Mouse (Mus musculus): ENCODE data around the gene Arl11. TPM values are rescaled to one million over a fixed set of nuclear protein-coding genes. Genes with fewer than 3 reads are reported as not detected.

The Arl11 gene
- polyA plus RNA-seq, 1 experiment from 2014 or later, result 2.8 TPM

- 68% methylated on average over 4 of the region's 4 CpGs for WGBS (ENCODE audit: insufficient replicate concordance)
- ATAC-seq (no peak), DNase-seq (no peak)
- H3K4me3 ChIP-seq (ENCODE audit: low read depth, low read length), result no peak overlapping the region
- no peaks in the 10 kb centered on the region for H3K4me1 ChIP-seq (ENCODE audit: insufficient read depth)
- H3K9me3 ChIP-seq (ENCODE audit: low read length), result no peaks in the 10 kb centered on the region
- no peaks in the 10 kb centered on the region for H3K36me3 ChIP-seq (replicated peaks; ENCODE audit: insufficient read depth, low read length)
- no peak overlapping the region for H3K4me2 ChIP-seq (ENCODE audit: low read depth, low read length)
- no peak overlapping the region for H3K27ac ChIP-seq (ENCODE audit: low read depth)
- no peak for TF ChIP-seq CTCF (IDR thresholded peaks at IDR 0.05; ENCODE audit: low read depth)
- no peak for TF ChIP-seq EP300 (IDR thresholded peaks at IDR 0.05; ENCODE audit: low read depth)
- no peak overlapping the region for H3K9ac ChIP-seq (replicated peaks)
- H3K27me3 ChIP-seq (ENCODE audit: insufficient read depth, low read length), result no peaks in the 10 kb centered on the region
Observed at GRCm38 (mm10) chr14:61339381-61339780, 29.8 kb downstream of the Arl11 start.

GRCm38 (mm10) chr14:61344590-61344989 lies 35.0 kb downstream of the Arl11 start:
- 77% methylated on average over 5 of the region's 5 CpGs for WGBS (ENCODE audit: insufficient replicate concordance)
- H3K4me3 ChIP-seq (ENCODE audit: low read depth, low read length), result no peak overlapping the region
- no peak for DNase-seq

GRCm38 (mm10) chr14:61346827-61347698 lies 37.5 kb downstream of the Arl11 start:
- Histone ChIP-seq H3K4me1 (ENCODE audit: insufficient read depth) (no peaks in the 10 kb centered on the region), H3K36me3 (replicated peaks; ENCODE audit: insufficient read depth, low read length) (no peaks in the 10 kb centered on the region), H3K4me3 (ENCODE audit: low read depth, low read length) (no peak overlapping the region), H3K9me3 (ENCODE audit: low read length) (no peaks in the 10 kb centered on the region), H3K27ac (ENCODE audit: low read depth) (no peak overlapping the region), H3K4me2 (ENCODE audit: low read depth, low read length) (no peak overlapping the region), H3K27me3 (ENCODE audit: insufficient read depth, low read length) (no peaks in the 10 kb centered on the region), H3K9ac (replicated peaks) (no peak overlapping the region)
- DNase-seq, result no peak
- ATAC-seq, result no peak
- TF ChIP-seq CTCF (IDR thresholded peaks at IDR 0.05; ENCODE audit: low read depth), result peak; percentile 43
- TF ChIP-seq EP300 (IDR thresholded peaks at IDR 0.05; ENCODE audit: low read depth), result no peak
- 78% methylated on average over 10 of the region's 10 CpGs for WGBS (ENCODE audit: insufficient replicate concordance)

More at GRCm38 (mm10) chr14:61344590-61344989, 35.0 kb downstream of the Arl11 start:
- Histone ChIP-seq H3K27me3 (ENCODE audit: insufficient read depth, low read length) (no peaks in the 10 kb centered on the region), H3K9ac (replicated peaks) (no peak overlapping the region), H3K36me3 (replicated peaks; ENCODE audit: insufficient read depth, low read length) (no peaks in the 10 kb centered on the region), H3K9me3 (ENCODE audit: low read length) (no peaks in the 10 kb centered on the region), H3K4me2 (ENCODE audit: low read depth, low read length) (no peak overlapping the region), H3K4me1 (ENCODE audit: insufficient read depth) (no peaks in the 10 kb centered on the region), H3K27ac (ENCODE audit: low read depth) (no peak overlapping the region)
- no peak for ATAC-seq
- TF ChIP-seq CTCF (IDR thresholded peaks at IDR 0.05; ENCODE audit: low read depth) (no peak), EP300 (IDR thresholded peaks at IDR 0.05; ENCODE audit: low read depth) (no peak)

- Histone ChIP-seq H3K36me3 (replicated peaks; ENCODE audit: insufficient read depth, low read length) (no peaks in the 10 kb centered on the region), H3K4me3 (ENCODE audit: low read depth, low read length) (no peak overlapping the region), H3K4me2 (ENCODE audit: low read depth, low read length) (no peak overlapping the region), H3K9ac (replicated peaks) (no peak overlapping the region), H3K9me3 (ENCODE audit: low read length) (no peaks in the 10 kb centered on the region), H3K27ac (ENCODE audit: low read depth) (no peak overlapping the region), H3K4me1 (ENCODE audit: insufficient read depth) (no peaks in the 10 kb centered on the region), H3K27me3 (ENCODE audit: insufficient read depth, low read length) (no peaks in the 10 kb centered on the region)
- ATAC-seq (no peak), DNase-seq (no peak)
- TF ChIP-seq CTCF (IDR thresholded peaks at IDR 0.05; ENCODE audit: low read depth), result no peak
- TF ChIP-seq EP300 (IDR thresholded peaks at IDR 0.05; ENCODE audit: low read depth), result no peak
- WGBS (ENCODE audit: insufficient replicate concordance), result 74% methylated on average over 4 of the region's 4 CpGs
Observed at GRCm38 (mm10) chr14:61349876-61350275, 40.3 kb downstream of the Arl11 start.

GRCm38 (mm10) chr14:61350808-61351207 lies 41.3 kb downstream of the Arl11 start:
- H3K9ac ChIP-seq (replicated peaks), result no peak overlapping the region
- TF ChIP-seq CTCF (IDR thresholded peaks at IDR 0.05; ENCODE audit: low read depth) (no peak), EP300 (IDR thresholded peaks at IDR 0.05; ENCODE audit: low read depth) (no peak)
- no peak for ATAC-seq
- no peaks in the 10 kb centered on the region for H3K9me3 ChIP-seq (ENCODE audit: low read length)
- H3K4me2 ChIP-seq (ENCODE audit: low read depth, low read length), result no peak overlapping the region
- 71% methylated on average over 6 of the region's 6 CpGs for WGBS (ENCODE audit: insufficient replicate concordance)
- no peak for DNase-seq
- no peaks in the 10 kb centered on the region for H3K36me3 ChIP-seq (replicated peaks; ENCODE audit: insufficient read depth, low read length)
- H3K27me3 ChIP-seq (ENCODE audit: insufficient read depth, low read length), result no peaks in the 10 kb centered on the region
- no peak overlapping the region for H3K4me3 ChIP-seq (ENCODE audit: low read depth, low read length)
- no peaks in the 10 kb centered on the region for H3K4me1 ChIP-seq (ENCODE audit: insufficient read depth)
- no peak overlapping the region for H3K27ac ChIP-seq (ENCODE audit: low read depth)

GRCm38 (mm10) chr14:61354251-61355235 lies 45.0 kb downstream of the Arl11 start:
- TF ChIP-seq CTCF (IDR thresholded peaks at IDR 0.05; ENCODE audit: low read depth) (no peak), EP300 (IDR thresholded peaks at IDR 0.05; ENCODE audit: low read depth) (no peak)
- no peaks in the 10 kb centered on the region for H3K36me3 ChIP-seq (replicated peaks; ENCODE audit: insufficient read depth, low read length)
- no peak for DNase-seq
- H3K9ac ChIP-seq (replicated peaks), result no peak overlapping the region
- H3K4me1 ChIP-seq (ENCODE audit: insufficient read depth), result no peaks in the 10 kb centered on the region
- 70% methylated on average over 10 of the region's 10 CpGs for WGBS (ENCODE audit: insufficient replicate concordance)
- no peak overlapping the region for H3K27ac ChIP-seq (ENCODE audit: low read depth)
- no peak overlapping the region for H3K4me3 ChIP-seq (ENCODE audit: low read depth, low read length)
- no peak overlapping the region for H3K4me2 ChIP-seq (ENCODE audit: low read depth, low read length)
- H3K9me3 ChIP-seq (ENCODE audit: low read length), result no peaks in the 10 kb centered on the region
- no peak for ATAC-seq
- H3K27me3 ChIP-seq (ENCODE audit: insufficient read depth, low read length), result no peaks in the 10 kb centered on the region
